Mouse (Mus musculus) midbrain, postnatal 0 days (tissue): ENCODE data around the gene Ttc23l. TPM values are rescaled to one million over a fixed set of nuclear protein-coding genes. Genes with fewer than 3 reads are reported as not detected.

ENCODE experiments used
- ATAC-seq: fragments of 200-750 bp; cut with Nextera tagmentation; 2 replicates; pipeline ENCODE4 v1.8.0; 2017; ENCODE audit warnings: moderate number of reproducible peaks, mild to moderate bottlenecking, moderate TSS enrichment, moderate library complexity; ENCODE audit not compliant: low FRiP score
- DNase-seq: peaks from one replicate; pipeline ENCODE4 v3.0.0-alpha.2; 2015; ENCODE audit warnings: low spot score
- H3K27ac ChIP-seq: fragments of 300-500 bp; sonication (generic); 2 replicates; pipeline ENCODE4 v1.5.1; 2014; ENCODE audit warnings: low read depth, mild to moderate bottlenecking, low read length, mixed read lengths
- H3K27me3 ChIP-seq: fragments of 300-500 bp; sonication (generic); 2 replicates; pipeline ENCODE4 v1.6.1; 2014; ENCODE audit warnings: low read length, control low read depth, mixed read lengths; ENCODE audit not compliant: insufficient read depth
- H3K36me3 ChIP-seq: fragments of 300-500 bp; sonication (generic); 2 replicates; pipeline ENCODE4 v1.6.1; 2014; ENCODE audit warnings: low read length, control low read depth, mixed read lengths; ENCODE audit not compliant: insufficient read depth
- H3K4me1 ChIP-seq: fragments of 300-500 bp; sonication (generic); 2 replicates; pipeline ENCODE4 v1.6.1; 2014; ENCODE audit warnings: mild to moderate bottlenecking, control low read depth, antibody characterized with exemption, low read length, mixed read lengths; ENCODE audit not compliant: insufficient read depth
- H3K4me2 ChIP-seq: fragments of 300-500 bp; sonication (generic); 2 replicates; pipeline ENCODE4 v1.6.1; 2014; ENCODE audit warnings: low read depth, mild to moderate bottlenecking, low read length, mixed read lengths; ENCODE audit not compliant: poor library complexity, severe bottlenecking
- H3K4me3 ChIP-seq: fragments of 300-500 bp; sonication (generic); 2 replicates; pipeline ENCODE4 v1.5.1; 2014; ENCODE audit warnings: low read depth, mild to moderate bottlenecking, low read length, moderate library complexity
- H3K9ac ChIP-seq: fragments of 300-500 bp; sonication (generic); replicated peaks from 2 replicates; pipeline ENCODE4 v1.6.1; 2014; ENCODE audit warnings: mild to moderate bottlenecking, low read length, moderate library complexity, mixed read lengths; ENCODE audit not compliant: poor library complexity, severe bottlenecking
- H3K9me3 ChIP-seq: fragments of 300-500 bp; sonication (generic); 2 replicates; pipeline ENCODE4 v1.6.1; 2016; ENCODE audit warnings: low read length, control low read depth
- CTCF ChIP-seq: IDR thresholded peaks from 2 replicates; pipeline ENCODE4 v1.5.1; 2016; ENCODE audit warnings: antibody characterized with exemption, mild to moderate bottlenecking
- WGBS: fragments of 180-500 bp; shearing (Covaris S2); extraction: QIAGEN DNeasy Blood & Tissue Kit; methylation state at CpG from one replicate; pipeline ENCODE4 v1.1.7; 2014; 5-methylcytosine and 5-hydroxymethylcytosine counted together
- polyA plus RNA-seq: library from polyadenylated mRNA; unstranded; fragments of >200 nt; fragmentation: Nextera tagmentation; extraction: Ambion mirVana; gene quantifications from 2 replicates; pipeline ENCODE4 v1.2.1, GENCODE M21; 2015
- total RNA-seq: library from RNA; depleted of rRNA; stranded (reverse); fragments of >200 nt; gene quantifications from 2 replicates; pipeline ENCODE4 v1.2.3, GENCODE M21; 2014

Ttc23l gene
- total and polyA plus RNA-seq, 2 experiments from 2014 or later, result not detected

DNA sequence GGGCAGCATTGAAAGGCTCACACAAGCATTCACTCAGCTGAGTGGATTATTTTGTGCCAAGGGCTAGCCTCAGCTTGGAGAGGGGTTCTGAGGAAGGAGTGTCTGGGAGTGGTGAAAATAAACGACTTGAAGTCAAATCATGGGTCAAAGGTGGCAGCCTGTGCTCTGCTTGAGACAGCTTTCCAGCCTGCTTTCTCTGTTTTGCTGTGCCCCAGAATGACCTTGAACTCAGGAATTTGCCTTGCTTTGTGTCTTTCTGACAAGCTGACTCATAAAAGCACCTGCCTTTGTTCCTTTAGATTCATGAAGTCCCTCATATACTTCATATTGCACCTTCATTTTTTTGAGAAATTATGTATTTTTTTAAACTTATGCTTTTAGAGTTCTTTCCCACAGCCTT is 5.7 kb upstream of the Ttc23l start:
- no peak overlapping the region for H3K27ac ChIP-seq
- H3K4me3 ChIP-seq, result no peak overlapping the region
- no peaks in the 10 kb centered on the region for H3K9me3 ChIP-seq
- no peak overlapping the region for H3K9ac ChIP-seq
- no peaks in the 10 kb centered on the region for H3K36me3 ChIP-seq
- ATAC-seq (no peak), DNase-seq (no peak)
- no peak for TF ChIP-seq CTCF
- whole genome bisulfite sequencing, result 45% methylated on average over 1 of the region's 1 CpGs
- H3K27me3 ChIP-seq, result no peaks in the 10 kb centered on the region
- no peaks in the 10 kb centered on the region for H3K4me1 ChIP-seq
- no peak overlapping the region for H3K4me2 ChIP-seq

DNA sequence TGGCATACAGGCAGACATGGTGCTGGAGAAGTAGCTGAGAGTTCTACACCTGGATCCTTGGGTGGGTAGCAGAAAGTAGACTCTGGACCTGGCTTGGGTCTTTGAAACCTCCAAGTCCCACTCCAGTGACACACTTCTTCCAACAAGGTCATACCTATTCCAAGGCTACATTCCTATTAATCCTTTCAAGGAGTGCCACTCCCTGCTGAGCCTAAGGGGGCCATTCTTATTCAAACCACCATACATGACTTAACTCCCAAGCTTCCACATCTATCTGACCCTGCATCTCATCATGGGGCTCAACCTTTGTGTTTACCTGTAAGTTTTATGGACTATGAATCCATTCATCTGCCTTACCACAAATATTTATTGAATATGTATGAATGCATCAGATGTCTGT is 3.8 kb upstream of the Ttc23l start:
- no peak for TF ChIP-seq CTCF
- Histone ChIP-seq H3K4me1 (no peaks in the 10 kb centered on the region), H3K4me3 (no peak overlapping the region), H3K36me3 (no peaks in the 10 kb centered on the region), H3K9ac (no peak overlapping the region), H3K27me3 (no peaks in the 10 kb centered on the region), H3K4me2 (no peak overlapping the region), H3K9me3 (no peaks in the 10 kb centered on the region), H3K27ac (no peak overlapping the region)
- no peak for ATAC-seq
- DNase-seq, result no peak

DNA sequence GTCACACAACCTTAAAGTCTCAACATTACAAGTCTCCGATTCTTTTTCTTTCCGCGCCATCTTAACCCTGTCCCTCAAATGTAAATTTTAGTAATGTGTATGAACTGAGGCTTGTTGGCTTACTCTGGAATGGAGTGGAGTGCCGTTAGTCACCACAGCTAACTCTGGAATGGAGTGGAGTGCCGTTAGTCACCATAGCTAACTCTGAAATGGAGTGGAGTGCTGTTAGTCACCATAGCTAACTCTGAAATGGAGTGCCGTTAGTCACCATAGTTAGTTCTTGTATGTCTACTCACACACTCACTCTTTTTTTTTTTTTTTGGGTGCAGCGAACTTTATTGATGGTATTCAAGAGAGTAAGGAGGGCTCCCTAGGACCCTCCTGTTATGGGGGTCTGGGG is 1.5 kb upstream of the Ttc23l start:
- Histone ChIP-seq H3K27ac (no peak overlapping the region), H3K9ac (no peak overlapping the region), H3K4me1 (no peaks in the 10 kb centered on the region), H3K9me3 (no peaks in the 10 kb centered on the region), H3K36me3 (no peaks in the 10 kb centered on the region), H3K27me3 (no peaks in the 10 kb centered on the region), H3K4me2 (no peak overlapping the region), H3K4me3 (no peak overlapping the region)
- DNase-seq (no peak), ATAC-seq (no peak)
- 97% methylated on average over 7 of the region's 7 CpGs for WGBS
- TF ChIP-seq CTCF, result no peak

DNA sequence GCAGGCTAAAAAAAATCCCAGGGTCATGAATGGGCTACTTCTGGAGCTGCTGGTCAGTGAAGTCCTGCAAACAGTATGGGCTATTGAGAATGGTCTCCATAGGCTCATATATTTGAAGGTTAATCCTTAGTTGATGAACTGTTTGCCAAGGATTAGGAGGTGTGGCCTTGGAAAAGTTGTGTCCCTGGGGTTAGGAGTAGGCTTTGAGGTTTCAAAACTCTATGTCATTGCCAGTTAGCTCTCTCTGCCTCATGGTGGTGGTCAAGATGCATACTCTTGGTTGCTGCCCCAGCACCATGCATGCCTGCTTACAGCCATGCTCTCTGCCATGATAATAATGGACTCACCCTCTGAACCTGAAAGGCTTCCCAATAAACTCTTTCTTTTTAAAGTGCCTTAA is 4.1 kb downstream of the Ttc23l start:
- Histone ChIP-seq H3K27me3 (no peaks in the 10 kb centered on the region), H3K36me3 (no peaks in the 10 kb centered on the region), H3K4me2 (no peak overlapping the region), H3K27ac (no peak overlapping the region), H3K9me3 (no peaks in the 10 kb centered on the region), H3K4me1 (no peaks in the 10 kb centered on the region), H3K4me3 (no peak overlapping the region), H3K9ac (no peak overlapping the region)
- DNase-seq (no peak), ATAC-seq (no peak)
- no peak for TF ChIP-seq CTCF

DNA sequence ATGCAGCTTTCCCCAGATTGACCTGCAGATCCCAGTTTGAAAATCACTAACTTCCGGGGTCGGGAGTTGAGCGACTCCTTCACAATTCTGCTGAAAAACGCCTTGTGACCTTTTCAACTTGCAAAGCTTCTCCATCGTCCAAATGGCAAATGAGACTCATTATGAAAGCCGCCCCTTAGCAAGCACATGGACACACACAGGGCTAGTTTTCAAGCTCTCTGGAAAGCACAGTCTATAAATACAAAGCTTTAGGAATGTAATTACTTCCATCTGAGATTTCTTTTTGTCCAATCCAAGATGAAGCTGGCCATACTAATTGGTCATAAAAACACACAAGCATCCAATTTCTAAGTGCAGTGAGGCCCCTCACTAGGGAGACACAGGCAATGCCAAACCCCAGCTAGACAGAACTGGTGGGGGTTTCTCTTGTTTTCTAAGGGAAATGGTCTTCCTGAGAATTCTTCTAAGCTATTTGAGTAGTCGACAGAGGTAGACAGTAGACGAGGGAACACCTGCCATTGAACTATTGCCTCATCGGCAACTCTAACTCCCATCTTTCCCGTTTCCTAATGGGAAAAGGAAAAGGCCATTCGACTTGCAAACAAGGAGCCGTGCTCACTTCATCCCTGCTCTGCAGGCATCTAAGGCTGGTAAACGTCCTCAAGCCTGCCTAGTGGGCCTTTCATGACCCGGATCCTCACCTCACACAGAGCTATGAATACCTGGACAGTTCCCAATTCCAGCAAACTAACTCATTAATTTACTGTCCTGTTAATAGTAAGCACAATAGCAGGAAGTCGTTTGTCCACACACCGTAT is 18.0 kb downstream of the Ttc23l start:
- DNase-seq (no peak), ATAC-seq (no peak)
- no peaks in the 10 kb centered on the region for H3K4me1 ChIP-seq
- no peak overlapping the region for H3K4me2 ChIP-seq
- H3K36me3 ChIP-seq, result no peaks in the 10 kb centered on the region
- H3K9me3 ChIP-seq, result no peaks in the 10 kb centered on the region
- 84% methylated on average over 16 of the region's 16 CpGs for WGBS
- no peak for TF ChIP-seq CTCF
- H3K27me3 ChIP-seq, result no peaks in the 10 kb centered on the region
- no peak overlapping the region for H3K9ac ChIP-seq
- H3K4me3 ChIP-seq, result no peak overlapping the region
- H3K27ac ChIP-seq, result no peak overlapping the region

DNA sequence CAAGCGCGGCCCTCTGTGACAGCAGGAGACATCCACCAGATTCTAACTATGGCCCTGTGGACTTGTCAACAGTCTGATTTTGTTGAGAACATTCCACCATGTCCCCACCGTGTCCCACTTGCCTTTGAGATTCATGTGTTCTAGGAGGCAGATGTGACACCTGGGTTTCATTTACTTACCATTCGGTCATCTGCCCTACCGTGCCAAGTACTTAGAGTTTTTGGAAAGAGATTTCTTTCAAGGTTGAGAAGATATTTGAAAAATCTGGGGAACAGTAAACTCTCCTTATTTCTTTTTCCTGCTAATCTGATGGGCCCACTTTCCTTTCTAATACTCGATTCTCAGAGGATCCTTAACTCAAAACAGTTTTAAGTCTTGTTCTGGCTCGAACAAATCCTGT is 22.5 kb downstream of the Ttc23l start:
- no peak for TF ChIP-seq CTCF
- H3K27me3 ChIP-seq, result no peaks in the 10 kb centered on the region
- no peaks in the 10 kb centered on the region for H3K4me1 ChIP-seq
- no peaks in the 10 kb centered on the region for H3K9me3 ChIP-seq
- ATAC-seq (no peak), DNase-seq (no peak)
- H3K4me3 ChIP-seq, result no peak overlapping the region
- H3K9ac ChIP-seq, result no peak overlapping the region
- WGBS, result 89% methylated on average over 7 of the region's 7 CpGs
- no peak overlapping the region for H3K27ac ChIP-seq
- no peaks in the 10 kb centered on the region for H3K36me3 ChIP-seq
- no peak overlapping the region for H3K4me2 ChIP-seq
